Mouse (Mus musculus): Measurements from ENCODE around the gene Trmt61a. TPM values are rescaled to one million over a fixed set of nuclear protein-coding genes. Genes with fewer than 3 reads are reported as not detected.
A peak's percentile ranks its signal among the peaks of the same experiment; 100 is the strongest.

The Trmt61a gene
- polyA plus RNA-seq, 1 experiment from 2014 or later: 7.8 TPM

GRCm38 (mm10) chr12:111720222-111720621 lies 42.3 kb downstream of the Trmt61a start:
- 90% methylated on average over 4 of the region's 4 CpGs for WGBS
- H3K27ac ChIP-seq (ENCODE audit: low read length): no peak overlapping the region
- H3K36me3 ChIP-seq (ENCODE audit: control insufficient read depth, insufficient read depth, low read length): peaks cover 13% of the 10 kb centered on the region; the same call in 1 of the 2 replicates
- no peak overlapping the region for H3K4me3 ChIP-seq (ENCODE audit: low read depth, low read length)
- H3K4me2 ChIP-seq (replicated peaks; ENCODE audit: low read depth, low read length): no peak overlapping the region
- no peaks in the 10 kb centered on the region for H3K4me1 ChIP-seq (ENCODE audit: control insufficient read depth, insufficient read depth, low read length)
- no peak for ATAC-seq (ENCODE audit: insufficient number of reproducible peaks, insufficient read depth, low FRiP score, low read depth)
- no peaks in the 10 kb centered on the region for H3K9me3 ChIP-seq (ENCODE audit: control insufficient read depth, low read depth, low read length)
- no peaks in the 10 kb centered on the region for H3K27me3 ChIP-seq (ENCODE audit: control insufficient read depth, insufficient read depth, low read length)
- no peak overlapping the region for H3K9ac ChIP-seq (replicated peaks; ENCODE audit: low read depth, low read length)

- H3K36me3 ChIP-seq (ENCODE audit: control insufficient read depth, insufficient read depth, low read length): peaks cover 13% of the 10 kb centered on the region; the same call in 1 of the 2 replicates
- no peaks in the 10 kb centered on the region for H3K9me3 ChIP-seq (ENCODE audit: control insufficient read depth, low read depth, low read length)
- H3K9ac ChIP-seq (replicated peaks; ENCODE audit: low read depth, low read length): no peak overlapping the region
- no peak overlapping the region for H3K27ac ChIP-seq (ENCODE audit: low read length)
- no peak overlapping the region for H3K4me3 ChIP-seq (ENCODE audit: low read depth, low read length)
- WGBS: 73% methylated on average over 9 of the region's 9 CpGs
- ATAC-seq (ENCODE audit: insufficient number of reproducible peaks, insufficient read depth, low FRiP score, low read depth): no peak
- H3K4me2 ChIP-seq (replicated peaks; ENCODE audit: low read depth, low read length): no peak overlapping the region
- H3K4me1 ChIP-seq (ENCODE audit: control insufficient read depth, insufficient read depth, low read length): no peaks in the 10 kb centered on the region
- no peaks in the 10 kb centered on the region for H3K27me3 ChIP-seq (ENCODE audit: control insufficient read depth, insufficient read depth, low read length)
Measured at GRCm38 (mm10) chr12:111722654-111723053, 44.7 kb downstream of the Trmt61a start.

- Histone ChIP-seq H3K36me3 (ENCODE audit: control insufficient read depth, insufficient read depth, low read length) (peaks cover 13% of the 10 kb centered on the region; the same call in 1 of the 2 replicates), H3K4me1 (ENCODE audit: control insufficient read depth, insufficient read depth, low read length) (no peaks in the 10 kb centered on the region), H3K9ac (replicated peaks; ENCODE audit: low read depth, low read length) (no peak overlapping the region), H3K9me3 (ENCODE audit: control insufficient read depth, low read depth, low read length) (no peaks in the 10 kb centered on the region), H3K27me3 (ENCODE audit: control insufficient read depth, insufficient read depth, low read length) (no peaks in the 10 kb centered on the region), H3K4me3 (ENCODE audit: low read depth, low read length) (no peak overlapping the region), H3K4me2 (replicated peaks; ENCODE audit: low read depth, low read length) (no peak overlapping the region), H3K27ac (ENCODE audit: low read length) (no peak overlapping the region)
- no peak for ATAC-seq (ENCODE audit: insufficient number of reproducible peaks, insufficient read depth, low FRiP score, low read depth)
- 71% methylated on average over 6 of the region's 6 CpGs for WGBS
Measured at GRCm38 (mm10) chr12:111724638-111725337, 46.9 kb downstream of the Trmt61a start.

- Histone ChIP-seq H3K27me3 (ENCODE audit: control insufficient read depth, insufficient read depth, low read length) (no peaks in the 10 kb centered on the region), H3K36me3 (ENCODE audit: control insufficient read depth, insufficient read depth, low read length) (peaks cover 13% of the 10 kb centered on the region; the same call in 1 of the 2 replicates), H3K9ac (replicated peaks; ENCODE audit: low read depth, low read length) (no peak overlapping the region), H3K4me1 (ENCODE audit: control insufficient read depth, insufficient read depth, low read length) (no peaks in the 10 kb centered on the region), H3K4me3 (ENCODE audit: low read depth, low read length) (no peak overlapping the region), H3K4me2 (replicated peaks; ENCODE audit: low read depth, low read length) (no peak overlapping the region), H3K27ac (ENCODE audit: low read length) (no peak overlapping the region), H3K9me3 (ENCODE audit: control insufficient read depth, low read depth, low read length) (no peaks in the 10 kb centered on the region)
- ATAC-seq (ENCODE audit: insufficient number of reproducible peaks, insufficient read depth, low FRiP score, low read depth): no peak
- WGBS: 79% methylated on average over 12 of the region's 12 CpGs
Measured at GRCm38 (mm10) chr12:111725338-111726121, 47.6 kb downstream of the Trmt61a start.

GRCm38 (mm10) chr12:111726122-111726463 lies 48.2 kb downstream of the Trmt61a start:
- peaks cover 13% of the 10 kb centered on the region; the same call in 1 of the 2 replicates for H3K36me3 ChIP-seq (ENCODE audit: control insufficient read depth, insufficient read depth, low read length)
- no peak overlapping the region for H3K27ac ChIP-seq (ENCODE audit: low read length)
- no peak overlapping the region for H3K4me3 ChIP-seq (ENCODE audit: low read depth, low read length)
- no peak for ATAC-seq (ENCODE audit: insufficient number of reproducible peaks, insufficient read depth, low FRiP score, low read depth)
- no peak overlapping the region for H3K4me2 ChIP-seq (replicated peaks; ENCODE audit: low read depth, low read length)
- H3K9me3 ChIP-seq (ENCODE audit: control insufficient read depth, low read depth, low read length): no peaks in the 10 kb centered on the region
- H3K4me1 ChIP-seq (ENCODE audit: control insufficient read depth, insufficient read depth, low read length): no peaks in the 10 kb centered on the region
- no peaks in the 10 kb centered on the region for H3K27me3 ChIP-seq (ENCODE audit: control insufficient read depth, insufficient read depth, low read length)
- 63% methylated on average over 4 of the region's 4 CpGs for WGBS
- no peak overlapping the region for H3K9ac ChIP-seq (replicated peaks; ENCODE audit: low read depth, low read length)

GRCm38 (mm10) chr12:111727956-111728355 lies 50.1 kb downstream of the Trmt61a start:
- H3K4me2 ChIP-seq (replicated peaks; ENCODE audit: low read depth, low read length): no peak overlapping the region
- H3K9ac ChIP-seq (replicated peaks; ENCODE audit: low read depth, low read length): no peak overlapping the region
- 81% methylated on average over 1 of the region's 1 CpGs for WGBS
- H3K9me3 ChIP-seq (ENCODE audit: control insufficient read depth, low read depth, low read length): no peaks in the 10 kb centered on the region
- H3K27ac ChIP-seq (ENCODE audit: low read length): no peak overlapping the region
- no peak for ATAC-seq (ENCODE audit: insufficient number of reproducible peaks, insufficient read depth, low FRiP score, low read depth)
- H3K36me3 ChIP-seq (ENCODE audit: control insufficient read depth, insufficient read depth, low read length): peaks cover 13% of the 10 kb centered on the region; the same call in 1 of the 2 replicates
- no peaks in the 10 kb centered on the region for H3K27me3 ChIP-seq (ENCODE audit: control insufficient read depth, insufficient read depth, low read length)
- H3K4me1 ChIP-seq (ENCODE audit: control insufficient read depth, insufficient read depth, low read length): no peaks in the 10 kb centered on the region
- H3K4me3 ChIP-seq (ENCODE audit: low read depth, low read length): no peak overlapping the region

GRCm38 (mm10) chr12:111731822-111732807 lies 54.2 kb downstream of the Trmt61a start:
- H3K9ac ChIP-seq (replicated peaks; ENCODE audit: low read depth, low read length): no peak overlapping the region
- H3K27me3 ChIP-seq (ENCODE audit: control insufficient read depth, insufficient read depth, low read length): no peaks in the 10 kb centered on the region
- 30% methylated on average over 30 of the region's 30 CpGs for WGBS
- 0 out of 2 replicates have a peak overlapping the region, but pooled peaks have one; percentile 3 for H3K4me3 ChIP-seq (ENCODE audit: low read depth, low read length)
- 0 out of 2 replicates have a peak overlapping the region, but pooled peaks have one; percentile 20 for H3K4me2 ChIP-seq (replicated peaks; ENCODE audit: low read depth, low read length)
- ATAC-seq (ENCODE audit: insufficient number of reproducible peaks, insufficient read depth, low FRiP score, low read depth): peak; percentile 88
- H3K9me3 ChIP-seq (ENCODE audit: control insufficient read depth, low read depth, low read length): no peaks in the 10 kb centered on the region
- no peak overlapping the region for H3K27ac ChIP-seq (ENCODE audit: low read length)
- no peaks in the 10 kb centered on the region for H3K4me1 ChIP-seq (ENCODE audit: control insufficient read depth, insufficient read depth, low read length)
- no peaks in the 10 kb centered on the region; the same call in 1 of the 2 replicates for H3K36me3 ChIP-seq (ENCODE audit: control insufficient read depth, insufficient read depth, low read length)

- Histone ChIP-seq H3K9me3 (ENCODE audit: control insufficient read depth, low read depth, low read length) (no peaks in the 10 kb centered on the region), H3K27ac (ENCODE audit: low read length) (no peak overlapping the region), H3K4me2 (replicated peaks; ENCODE audit: low read depth, low read length) (no peak overlapping the region), H3K27me3 (ENCODE audit: control insufficient read depth, insufficient read depth, low read length) (no peaks in the 10 kb centered on the region), H3K9ac (replicated peaks; ENCODE audit: low read depth, low read length) (no peak overlapping the region), H3K4me1 (ENCODE audit: control insufficient read depth, insufficient read depth, low read length) (no peaks in the 10 kb centered on the region), H3K4me3 (ENCODE audit: low read depth, low read length) (no peak overlapping the region), H3K36me3 (ENCODE audit: control insufficient read depth, insufficient read depth, low read length) (no peaks in the 10 kb centered on the region; the same call in 1 of the 2 replicates)
- ATAC-seq (ENCODE audit: insufficient number of reproducible peaks, insufficient read depth, low FRiP score, low read depth): peak; percentile 12; the same call in 1 of the 2 replicates
- 60% methylated on average over 5 of the region's 5 CpGs for WGBS
Measured at GRCm38 (mm10) chr12:111732921-111733320, 55.0 kb downstream of the Trmt61a start.

All from stomach, embryonic 14.5 days (tissue).